Comparison of ENCODE assay signal across 12 mouse cellular contexts in genomic region chr4:125824525-125824924, GRCm38 (mm10).
DNase-seq lines count a peak whose midpoint lies in the region; ATAC-seq and TF ChIP-seq lines count a peak whose summit lies in the region.
"Had no signal": no experiment of that assay in that cellular context is flagged by ENCODE, and none has a peak within 500 bp of the region (broad histone marks: within the 10 kb centered on the region; RNA-seq: fewer than 3 reads in every experiment).

No protein-coding gene starts in this region.

- no peak overlapping the region for H3K4me2 ChIP-seq in forebrain, postnatal 0 days (ENCODE audit: low read depth)
- H3K4me2 ChIP-seq in kidney, embryonic 16.5 days (replicated peaks; ENCODE audit: low read depth, low read length) = no peak overlapping the region
- H3K4me2 ChIP-seq: midbrain, embryonic 15.5 days had no signal

- ATAC-seq in forebrain, postnatal 0 days = peak; percentile 90
- ATAC-seq in kidney, embryonic 16.5 days (ENCODE audit: low FRiP score, low TSS enrichment) = no peak
- ATAC-seq: midbrain, embryonic 15.5 days had no signal

- no peak for TF ChIP-seq POLR2A in brain, embryonic 14.5 days (IDR thresholded peaks at IDR 0.05; ENCODE audit: borderline replicate concordance, extremely low read depth, insufficient read depth, insufficient read length, poor library complexity, severe bottlenecking)

- peak; percentile 71 for DNase-seq in brain, embryonic 14.5 days (ENCODE audit: low read depth)
- peak; percentile 78 for DNase-seq in forebrain, postnatal 0 days
- DNase-seq in layer of hippocampus, postnatal 10 days (ENCODE audit: low spot score in 2 of 2) = peak; percentile 33 to 49
- peak; percentile 85 for DNase-seq in right cerebral cortex, adult 18-20 months
- DNase-seq in kidney, adult 18-20 months = no peak
- no peak for DNase-seq in embryo, embryonic 9.5 days (ENCODE audit: extremely low spot score)
- DNase-seq: adrenal gland, postnatal 10 days; heart, adult 11 months; kidney, postnatal 10 days; liver had no signal

- no peaks in the 10 kb centered on the region for H3K9me3 ChIP-seq in forebrain, postnatal 0 days (ENCODE audit: low read length)
- no peaks in the 10 kb centered on the region for H3K9me3 ChIP-seq in kidney, embryonic 16.5 days (ENCODE audit: low read length)
- H3K9me3 ChIP-seq: midbrain, embryonic 15.5 days had no signal

- H3K36me3 ChIP-seq in forebrain, postnatal 0 days (ENCODE audit: insufficient read depth) = no peaks in the 10 kb centered on the region
- no peaks in the 10 kb centered on the region for H3K36me3 ChIP-seq in kidney, embryonic 16.5 days (ENCODE audit: insufficient read depth, low read length)
- H3K36me3 ChIP-seq: midbrain, embryonic 15.5 days had no signal

- 40% methylated on average over 3 of the region's 3 CpGs for WGBS in forebrain, postnatal 0 days
- 19% methylated on average over 3 of the region's 3 CpGs for WGBS in kidney, embryonic 16.5 days

- H3K4me3 ChIP-seq in forebrain, postnatal 0 days (ENCODE audit: low read depth, low read length) = no peak overlapping the region
- H3K4me3 ChIP-seq in kidney, embryonic 16.5 days (ENCODE audit: low read length) = no peak overlapping the region
- H3K4me3 ChIP-seq: midbrain, embryonic 15.5 days had no signal

- no peak overlapping the region for H3K27ac ChIP-seq in forebrain, postnatal 0 days (ENCODE audit: low read depth, low read length)
- no peak overlapping the region for H3K27ac ChIP-seq in kidney, embryonic 16.5 days (ENCODE audit: low read length)
- H3K27ac ChIP-seq: midbrain, embryonic 15.5 days had no signal

- no peaks in the 10 kb centered on the region for H3K27me3 ChIP-seq in forebrain, postnatal 0 days (ENCODE audit: insufficient read depth, low read length)
- H3K27me3 ChIP-seq in kidney, embryonic 16.5 days (ENCODE audit: insufficient read depth, low read length) = 0 out of 2 replicates have a peak, but pooled peaks cover 3% of the 10 kb centered on the region
- H3K27me3 ChIP-seq: midbrain, embryonic 15.5 days had no signal

- peaks cover 9% of the 10 kb centered on the region; the same call in 1 of the 2 replicates for H3K4me1 ChIP-seq in forebrain, postnatal 0 days (ENCODE audit: insufficient read depth)
- no peaks in the 10 kb centered on the region for H3K4me1 ChIP-seq in kidney, embryonic 16.5 days (ENCODE audit: insufficient read depth, low read length)
- H3K4me1 ChIP-seq: midbrain, embryonic 15.5 days had no signal

- no peak overlapping the region for H3K9ac ChIP-seq in forebrain, postnatal 0 days
- H3K9ac ChIP-seq in kidney, embryonic 16.5 days (replicated peaks; ENCODE audit: low read length) = no peak overlapping the region
- H3K9ac ChIP-seq: midbrain, embryonic 15.5 days had no signal

- TF ChIP-seq CTCF in brain, embryonic 14.5 days (IDR thresholded peaks at IDR 0.05; ENCODE audit: borderline replicate concordance, extremely low read depth, insufficient read depth, insufficient read length) = no peak
- TF ChIP-seq CTCF in forebrain, postnatal 0 days (IDR thresholded peaks at IDR 0.05; ENCODE audit: low read depth) = no peak

Comparison
In these comparisons a context has a peak if more than half of its experiments do, and no peak if none do; other contexts are left out.
1. DNase-seq: peak in brain, embryonic 14.5 days (single experiment), forebrain, postnatal 0 days (single experiment), layer of hippocampus, postnatal 10 days (2 of 2) and right cerebral cortex, adult 18-20 months (single experiment); none in kidney, adult 18-20 months (single experiment) and embryo, embryonic 9.5 days (single experiment).